Mouse (Mus musculus) splenic B cell, adult 2 months (primary cell): ENCODE results near the gene Edc4.

ENCODE experiments used
- DNase-seq: peaks from one replicate; pipeline ENCODE4 v3.0.0-alpha.2; 2011; ENCODE audit warnings: low read depth, low spot score
- H3K27me3 ChIP-seq: 2 replicates; pipeline ENCODE4 v1.6.1; 2012; ENCODE audit warnings: mild to moderate bottlenecking, low read length, moderate library complexity, mixed read lengths; ENCODE audit not compliant: control insufficient read depth, poor library complexity, insufficient read depth, severe bottlenecking
- H3K36me3 ChIP-seq: 2 replicates; pipeline ENCODE4 v1.6.1; 2012; ENCODE audit warnings: mild to moderate bottlenecking, low read length, moderate library complexity, mixed read lengths; ENCODE audit not compliant: control insufficient read depth, poor library complexity, insufficient read depth, severe bottlenecking

Edc4 gene

DNA sequence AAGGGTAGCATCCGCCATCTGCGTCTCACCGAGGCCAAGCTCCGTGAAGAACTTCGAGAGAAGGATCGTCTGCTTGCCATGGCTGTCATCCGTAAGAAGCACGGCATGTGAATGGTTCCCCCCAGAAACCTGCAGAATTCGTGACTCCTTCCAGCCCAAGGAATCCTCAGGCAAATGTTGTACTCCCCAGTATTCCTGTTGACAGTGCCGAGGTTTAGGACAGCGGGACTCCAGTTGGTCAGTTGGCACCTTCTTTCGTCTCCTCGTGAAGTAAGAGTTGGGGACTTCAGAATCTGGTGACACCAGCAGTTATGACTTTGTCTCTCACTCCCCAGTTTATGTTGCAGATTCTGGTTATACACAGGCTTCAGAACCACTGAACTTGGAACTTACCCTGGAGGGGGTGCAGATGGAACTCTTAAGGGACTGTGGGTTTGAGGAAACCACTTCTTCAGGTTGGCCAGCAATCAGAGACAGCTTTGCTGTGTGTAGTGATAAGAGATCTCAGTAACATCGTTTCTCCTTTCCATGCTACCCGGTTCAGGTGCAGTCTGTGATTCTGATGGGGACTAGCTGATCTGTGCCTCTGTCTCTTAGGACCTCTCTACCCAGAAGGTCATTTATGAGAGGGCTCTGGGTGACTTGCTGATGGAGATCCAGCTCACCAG, 24.4 kb upstream of the Edc4 start:
- no peak for DNase-seq
- Histone ChIP-seq H3K27me3 (no peaks in the 10 kb centered on the region), H3K36me3 (no peaks in the 10 kb centered on the region)

DNA sequence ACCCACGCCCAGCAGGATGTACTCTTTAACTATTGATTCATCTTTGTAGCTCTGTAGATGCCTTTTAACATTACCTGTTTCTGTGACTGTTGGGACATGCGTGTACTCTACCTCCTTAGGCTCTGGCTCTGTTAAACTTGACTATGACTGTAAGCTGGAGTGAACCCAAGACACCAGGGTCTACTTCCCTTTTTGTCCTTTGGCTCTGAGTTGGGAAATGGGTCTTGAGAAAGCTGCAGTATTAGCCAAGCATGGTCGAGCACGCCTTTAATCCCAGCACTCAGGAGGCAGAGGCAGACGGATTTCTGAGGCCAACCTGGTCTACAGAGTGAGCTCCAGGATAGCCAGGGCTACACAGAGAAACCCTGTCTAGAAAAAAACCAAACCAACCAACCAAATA, 22.2 kb upstream of the Edc4 start:
- DNase-seq = no peak
- no peaks in the 10 kb centered on the region for H3K27me3 ChIP-seq
- H3K36me3 ChIP-seq = no peaks in the 10 kb centered on the region

DNA sequence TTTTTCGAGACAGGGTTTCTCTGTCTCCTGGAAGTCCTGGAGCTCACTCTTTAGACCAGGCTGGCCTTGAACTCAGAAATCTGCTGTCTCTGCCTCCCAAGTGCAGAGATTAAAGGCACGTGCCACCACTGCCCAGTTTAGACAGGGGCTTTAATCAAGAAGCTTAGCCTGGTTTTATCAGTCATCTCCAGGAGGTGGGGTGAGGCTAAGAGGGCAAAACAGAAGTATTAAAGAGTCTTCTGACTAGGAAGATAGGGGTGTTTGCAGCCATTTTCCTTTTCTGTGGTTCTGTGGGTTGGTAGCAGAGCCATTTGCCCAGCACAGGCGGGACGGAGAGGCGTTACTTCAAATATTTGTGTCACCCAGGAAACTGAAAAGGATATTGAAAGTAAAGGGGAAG, 21.4 kb upstream of the Edc4 start:
- H3K36me3 ChIP-seq = no peaks in the 10 kb centered on the region
- DNase-seq = no peak
- H3K27me3 ChIP-seq = no peaks in the 10 kb centered on the region

DNA sequence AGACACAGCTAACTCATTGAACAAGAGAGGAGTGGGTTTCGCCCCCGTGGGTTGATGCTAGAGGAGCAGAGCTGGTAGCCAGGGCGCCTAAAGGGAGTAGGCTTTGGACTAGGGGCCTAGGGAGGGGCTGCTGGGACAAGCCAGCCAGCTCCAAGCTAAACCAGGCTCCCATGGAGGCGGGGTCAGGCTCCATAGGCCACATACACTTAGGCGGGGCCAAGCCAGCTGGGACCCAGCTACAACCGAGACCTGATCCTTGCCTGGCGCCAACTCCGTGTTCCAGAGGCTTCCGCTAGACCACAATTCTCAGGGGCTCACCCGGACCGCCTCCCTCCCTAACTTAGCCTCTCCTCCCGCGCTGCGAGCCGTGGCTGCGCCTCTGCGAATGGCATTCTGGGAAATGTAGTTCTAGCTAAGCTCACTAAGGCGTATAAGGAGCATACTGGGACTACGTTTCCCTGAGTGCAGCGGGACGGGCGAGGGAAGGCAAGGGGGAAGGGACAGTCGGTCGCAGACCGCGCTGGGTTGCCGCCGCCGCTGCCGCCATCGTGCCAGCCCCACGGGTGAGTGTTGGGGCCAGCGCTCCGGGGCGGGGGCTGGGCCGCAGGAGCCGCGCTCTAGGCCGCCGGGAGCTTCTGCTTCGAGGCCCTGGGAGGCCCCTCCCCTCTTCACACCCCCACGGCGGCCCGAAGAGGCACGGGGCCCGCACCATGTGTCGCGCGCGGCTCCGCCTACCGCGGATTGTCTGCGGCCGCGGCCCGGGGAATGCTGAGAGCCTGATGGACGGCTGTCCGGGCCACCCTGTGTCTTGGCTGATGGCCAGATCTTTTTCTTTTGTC, 20.3 kb upstream of the Edc4 start, which contains the start of gene Nutf2:
Nutf2 (plus strand) TSS at position 438 of the 839 bp plus-strand sequence.
- DNase-seq = peak; percentile 93
- no peaks in the 10 kb centered on the region for H3K36me3 ChIP-seq
- no peaks in the 10 kb centered on the region for H3K27me3 ChIP-seq

DNA sequence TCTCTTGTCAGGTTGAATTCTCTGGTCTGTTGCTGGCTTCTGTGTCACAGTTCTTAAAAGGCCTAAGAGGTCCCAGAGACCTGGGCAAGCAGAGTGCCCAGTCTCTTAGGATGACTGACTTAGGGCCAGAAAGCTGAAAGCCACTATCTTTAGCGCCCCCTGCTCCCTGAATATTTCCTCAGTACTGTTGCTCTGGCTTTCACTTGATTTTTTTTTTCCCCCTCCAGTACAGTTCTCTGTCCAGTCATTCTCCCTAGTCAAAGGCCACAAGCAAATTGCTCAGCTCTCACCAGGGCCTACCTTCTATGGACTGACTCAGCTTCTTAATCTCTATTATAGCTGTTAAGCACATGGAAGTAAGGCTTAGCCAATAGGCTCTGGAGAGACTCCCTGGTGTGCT, 18.7 kb upstream of the Edc4 start:
- H3K27me3 ChIP-seq = no peaks in the 10 kb centered on the region
- DNase-seq = peak; percentile 40
- no peaks in the 10 kb centered on the region for H3K36me3 ChIP-seq

DNA sequence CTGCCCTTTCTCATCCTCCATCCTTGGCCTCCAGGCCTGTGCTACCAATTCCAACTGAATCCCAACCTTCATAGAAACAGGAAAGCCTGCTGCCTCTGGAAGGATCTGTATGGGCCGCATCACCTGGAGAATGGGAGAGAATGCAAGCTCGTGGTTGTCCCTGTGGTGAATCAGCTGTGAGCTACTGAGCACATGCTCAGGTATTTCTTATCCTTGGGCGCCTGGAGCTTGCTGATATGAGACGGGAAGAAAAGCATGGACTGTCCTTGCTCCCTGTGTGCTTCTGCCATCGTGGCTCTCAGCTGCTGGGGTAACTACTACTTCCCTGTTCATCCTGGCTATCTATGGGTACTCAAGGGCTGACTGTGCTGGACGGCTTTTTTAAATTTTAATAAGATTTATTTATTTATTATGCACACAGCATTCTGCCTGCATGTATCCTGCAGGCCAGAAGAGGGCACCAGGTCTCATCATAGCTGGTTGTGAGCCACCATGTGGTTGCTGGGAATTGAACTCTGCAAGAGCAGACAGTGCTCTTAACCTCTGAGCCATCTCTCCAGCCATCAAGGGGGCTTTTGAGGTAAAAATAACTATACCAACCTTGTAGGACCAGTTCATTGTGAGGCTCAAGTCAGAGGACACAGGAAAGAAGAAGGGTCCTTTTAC, 14.2 kb upstream of the Edc4 start:
- DNase-seq = peak; percentile 37
- Histone ChIP-seq H3K27me3 (no peaks in the 10 kb centered on the region), H3K36me3 (no peaks in the 10 kb centered on the region)

DNA sequence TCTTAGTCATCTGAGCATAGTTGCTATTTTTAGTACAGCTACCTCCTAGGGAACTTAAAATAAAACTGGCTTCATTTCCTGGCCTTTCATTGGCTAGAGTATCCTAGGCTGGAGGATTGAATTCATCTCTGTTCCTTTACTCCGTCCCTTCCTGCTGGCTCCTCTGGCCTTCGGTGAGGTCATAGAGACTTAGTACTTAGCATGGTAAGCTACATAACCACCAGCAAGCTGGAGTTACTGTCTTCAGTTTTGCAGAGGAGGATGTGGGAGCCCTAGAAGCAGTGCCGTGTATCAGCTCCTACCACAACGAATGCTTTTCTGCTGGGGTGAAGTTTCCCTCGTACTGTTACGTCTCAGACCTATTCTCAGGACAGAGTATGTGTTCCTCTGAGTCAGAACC, 6.4 kb upstream of the Edc4 start:
- Histone ChIP-seq H3K36me3 (peaks cover 13% of the 10 kb centered on the region), H3K27me3 (no peaks in the 10 kb centered on the region)
- DNase-seq = no peak

DNA sequence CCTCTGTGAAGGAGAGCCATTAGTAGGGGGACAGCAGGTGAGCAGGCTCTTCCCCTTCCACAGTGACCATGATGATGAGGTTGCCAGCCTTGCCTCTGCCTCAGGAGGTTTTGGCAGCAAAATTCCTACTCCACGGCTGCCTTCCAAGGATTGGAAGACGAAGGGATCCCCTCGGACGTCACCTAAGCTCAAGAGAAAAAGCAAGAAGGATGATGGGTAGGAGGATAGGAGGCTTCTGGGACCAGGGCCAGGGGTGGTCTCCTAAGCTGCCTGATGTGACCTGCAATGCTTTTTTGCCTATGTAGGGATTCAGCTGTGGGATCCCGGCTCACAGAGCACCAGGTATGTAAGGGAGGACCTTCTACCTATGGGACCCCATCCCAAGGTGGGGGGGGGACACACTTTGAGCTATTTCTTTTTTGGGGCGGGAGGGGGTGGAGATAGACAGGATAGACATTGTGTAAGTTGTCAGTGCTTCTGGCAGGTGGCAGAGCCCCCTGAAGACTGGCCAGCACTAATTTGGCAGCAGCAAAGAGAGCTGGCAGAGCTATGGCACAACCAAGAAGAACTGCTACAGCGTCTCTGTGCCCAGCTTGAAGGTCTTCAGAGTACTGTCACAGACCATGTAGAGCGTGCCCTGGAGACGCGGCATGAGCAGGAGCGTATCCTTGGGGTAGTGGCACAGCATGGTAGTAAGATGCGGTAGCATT, 9.2 kb downstream of the Edc4 start:
- peaks cover 10% of the 10 kb centered on the region for H3K36me3 ChIP-seq
- no peaks in the 10 kb centered on the region for H3K27me3 ChIP-seq
- DNase-seq = no peak

DNA sequence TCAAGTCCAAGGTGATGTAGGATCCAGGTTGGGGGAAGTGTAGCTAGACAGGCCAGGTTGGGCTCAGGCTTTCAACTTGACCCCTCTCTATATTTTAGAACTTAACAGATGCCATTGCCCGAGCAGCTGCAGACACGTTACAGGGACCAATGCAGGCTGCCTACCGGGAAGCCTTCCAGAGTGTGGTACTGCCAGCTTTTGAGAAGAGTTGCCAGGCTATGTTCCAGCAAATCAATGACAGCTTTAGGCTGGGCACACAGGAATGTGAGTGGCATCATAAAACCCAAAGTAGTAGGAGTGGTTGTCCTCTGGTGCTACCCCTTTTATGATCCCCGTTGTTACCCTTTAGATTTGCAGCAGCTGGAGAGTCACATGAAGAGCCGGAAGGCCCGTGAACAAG, 10.2 kb downstream of the Edc4 start:
- no peaks in the 10 kb centered on the region for H3K27me3 ChIP-seq
- H3K36me3 ChIP-seq = peaks cover 10% of the 10 kb centered on the region
- DNase-seq = no peak

DNA sequence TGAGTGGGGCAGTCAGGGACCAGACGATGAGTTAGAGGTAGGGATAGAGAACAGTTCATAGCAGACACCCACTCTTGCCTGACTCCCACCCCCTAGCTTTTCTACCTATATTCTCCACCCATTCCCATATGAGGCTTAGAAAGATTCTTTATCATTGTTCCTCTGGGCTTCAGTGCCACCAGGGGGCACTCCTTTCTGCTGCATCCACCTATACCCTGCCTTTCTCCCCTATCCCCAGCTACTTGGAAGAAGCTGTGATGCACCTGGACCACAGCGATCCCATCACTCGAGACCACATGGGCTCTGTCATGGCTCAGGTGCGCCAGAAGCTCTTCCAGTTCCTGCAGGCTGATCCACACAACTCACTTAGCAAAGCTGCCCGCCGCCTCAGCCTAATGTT, 11.8 kb downstream of the Edc4 start:
- H3K36me3 ChIP-seq = peaks cover 7% of the 10 kb centered on the region
- no peaks in the 10 kb centered on the region for H3K27me3 ChIP-seq
- DNase-seq = peak; percentile 54

DNA sequence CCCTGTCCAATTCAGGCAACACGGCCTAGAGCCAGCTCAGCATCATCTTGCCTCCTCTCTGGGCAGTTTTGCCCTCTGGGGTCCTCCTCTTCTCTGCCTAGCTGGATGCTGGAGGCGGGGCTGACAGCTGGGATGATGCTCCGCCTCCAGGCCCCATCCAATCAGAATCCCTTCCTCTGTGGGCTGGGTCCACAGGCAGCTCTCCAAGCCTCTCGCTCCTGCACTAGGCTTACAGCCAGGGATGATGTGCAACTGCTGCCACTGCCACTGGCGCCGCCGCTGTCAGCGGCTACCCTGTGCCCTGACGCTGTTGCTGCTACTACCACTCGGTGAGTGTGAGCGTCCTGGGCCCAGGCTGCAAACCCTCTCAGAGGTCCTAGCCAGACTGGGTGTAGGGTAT, 12.7 kb downstream of the Edc4 start, which contains the start of gene Nrn1l:
Nrn1l (plus strand) TSS at position 229 of the 400 bp plus-strand sequence.
- H3K36me3 ChIP-seq = peaks cover 6% of the 10 kb centered on the region
- H3K27me3 ChIP-seq = no peaks in the 10 kb centered on the region
- DNase-seq = no peak

DNA sequence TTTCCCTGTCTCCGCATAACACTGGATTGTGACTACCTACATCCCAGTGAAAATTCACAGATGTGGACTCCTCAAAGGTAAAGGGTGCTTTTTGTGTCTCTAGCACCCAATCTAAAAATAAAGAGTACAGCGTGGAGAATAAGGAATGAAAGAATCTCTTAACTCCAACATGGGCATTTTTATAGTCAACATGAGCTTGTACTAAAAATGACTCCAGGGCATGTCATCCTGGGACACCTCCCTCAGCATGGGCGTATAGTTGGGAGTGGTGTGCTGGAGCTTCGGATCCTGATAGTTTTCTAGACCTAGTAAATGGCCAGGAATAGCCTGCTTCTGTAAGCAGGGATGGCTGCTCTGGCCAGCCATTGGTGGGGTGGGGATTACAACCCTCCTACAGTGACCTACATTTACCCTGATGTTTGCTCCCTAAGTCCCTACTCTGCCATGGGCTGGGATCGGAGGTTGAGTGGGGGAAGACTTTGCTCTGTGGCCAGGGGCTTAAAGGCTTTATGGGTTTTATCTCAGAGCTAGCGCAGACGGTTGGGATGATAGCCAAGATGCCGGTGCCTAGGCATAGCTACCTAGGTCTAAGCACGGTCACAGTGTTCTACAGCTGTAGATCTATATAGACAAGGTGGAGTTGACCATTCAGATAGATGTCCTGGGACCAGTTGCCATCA, 17.3 kb downstream of the Edc4 start:
- Histone ChIP-seq H3K27me3 (no peaks in the 10 kb centered on the region), H3K36me3 (peaks cover 2% of the 10 kb centered on the region)
- DNase-seq = no peak

DNA sequence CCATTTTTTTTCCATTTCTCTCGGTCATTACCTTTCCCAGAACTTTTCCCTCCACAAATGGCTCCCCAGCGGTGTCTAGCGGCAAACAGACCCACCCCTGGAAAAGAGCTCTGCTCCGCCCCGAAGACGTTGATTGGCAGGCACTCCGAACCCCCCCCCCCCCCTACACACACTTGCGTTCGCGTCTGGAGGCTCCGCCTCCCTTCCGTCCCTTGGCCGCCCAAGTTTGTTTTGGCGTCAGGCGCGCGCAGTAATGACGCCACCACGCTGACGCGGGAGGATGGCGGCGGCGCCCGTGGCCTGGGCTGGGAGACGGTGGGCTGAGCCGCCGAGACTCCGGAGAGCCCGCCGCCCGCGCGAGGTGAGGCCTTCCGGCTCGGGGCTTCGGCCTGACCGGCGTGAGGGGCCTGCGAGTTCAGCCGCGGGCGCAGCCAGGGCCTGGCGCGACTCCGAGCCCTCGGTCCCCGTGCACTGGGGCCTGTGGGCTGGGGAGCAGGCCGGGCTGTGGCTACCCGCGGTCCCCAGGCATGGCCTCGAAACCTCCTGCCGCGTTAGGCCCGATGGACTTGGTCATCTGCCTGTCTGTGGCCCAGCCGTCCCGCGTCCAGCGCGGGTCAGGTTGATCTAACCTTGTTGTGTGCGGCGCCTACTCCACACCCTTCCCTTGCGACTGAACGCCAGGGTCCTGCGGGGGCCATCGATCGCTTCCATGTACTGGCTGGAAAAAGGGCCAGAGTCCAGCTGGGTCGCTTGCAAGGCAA, 19.7 kb downstream of the Edc4 start, which contains the start of gene Pskh1:
Pskh1 (plus strand) TSS at position 262 of the 761 bp plus-strand sequence.
- peak; percentile 95 for DNase-seq
- Histone ChIP-seq H3K36me3 (no peaks in the 10 kb centered on the region), H3K27me3 (no peaks in the 10 kb centered on the region)
